Mouse (Mus musculus) fat pad, adult 2 months (tissue): ENCODE data around the gene Map1b.

ENCODE experiments used
- DNase-seq: peaks from one replicate; pipeline ENCODE4 v3.0.0-alpha.2; 2011; ENCODE audit warnings: low read depth, low spot score; ENCODE audit errors: extremely low read depth

The Map1b gene

GRCm38 (mm10) chr13:99451276-99451675 is 65.1 kb downstream of the Map1b start:
- DNase-seq, result no peak

GRCm38 (mm10) chr13:99450766-99451165 is 65.6 kb downstream of the Map1b start:
- DNase-seq, result no peak

GRCm38 (mm10) chr13:99449547-99449946 is 66.8 kb downstream of the Map1b start:
- DNase-seq, result no peak

- DNase-seq, result no peak
Observed at GRCm38 (mm10) chr13:99448278-99448677, 68.1 kb downstream of the Map1b start.

- no peak for DNase-seq
Observed at GRCm38 (mm10) chr13:99447403-99448199, 68.7 kb downstream of the Map1b start.

- no peak for DNase-seq
Observed at GRCm38 (mm10) chr13:99447002-99447401, 69.3 kb downstream of the Map1b start.

GRCm38 (mm10) chr13:99444880-99445279 is 71.5 kb downstream of the Map1b start:
- no peak for DNase-seq

- no peak for DNase-seq
Observed at GRCm38 (mm10) chr13:99444431-99444871, 71.9 kb downstream of the Map1b start.

GRCm38 (mm10) chr13:99443484-99444175 is 72.7 kb downstream of the Map1b start:
- no peak for DNase-seq

GRCm38 (mm10) chr13:99442434-99443249 is 73.7 kb downstream of the Map1b start:
- no peak for DNase-seq

GRCm38 (mm10) chr13:99441700-99442433 is 74.5 kb downstream of the Map1b start:
- no peak for DNase-seq

- no peak for DNase-seq
Observed at GRCm38 (mm10) chr13:99440228-99440627, 76.1 kb downstream of the Map1b start.

- no peak for DNase-seq
Observed at GRCm38 (mm10) chr13:99439357-99439756, 77.0 kb downstream of the Map1b start.

GRCm38 (mm10) chr13:99437051-99437450 is 79.3 kb downstream of the Map1b start:
- DNase-seq, result no peak

- DNase-seq, result no peak
Observed at GRCm38 (mm10) chr13:99434494-99434893, 81.8 kb downstream of the Map1b start.

- DNase-seq, result no peak
Observed at GRCm38 (mm10) chr13:99433068-99434008, 83.0 kb downstream of the Map1b start.

GRCm38 (mm10) chr13:99423581-99423980 is 92.8 kb downstream of the Map1b start:
- no peak for DNase-seq

GRCm38 (mm10) chr13:99416601-99417000 is 99.7 kb downstream of the Map1b start:
- no peak for DNase-seq

GRCm38 (mm10) chr13:99414352-99414742 is 102.0 kb downstream of the Map1b start:
- DNase-seq, result no peak
